Mouse (Mus musculus): ENCODE data around the gene Gadd45b. TPM values are rescaled to one million over a fixed set of nuclear protein-coding genes. Genes with fewer than 3 reads are reported as not detected.

The Gadd45b gene
- total and polyA plus RNA-seq, 3 experiments: 10.1 to 13.3 TPM; not detected in 1

- H3K9me3 ChIP-seq (replicated peaks; ENCODE audit: insufficient read depth, low read length): no peaks in the 10 kb centered on the region
- H3K4me3 ChIP-seq (ENCODE audit: control insufficient read depth in 1 of 2, insufficient read depth in 1 of 2, low read depth in 2 of 2, low read length in 2 of 2): peak overlapping the region; percentile 54 to 92
- H3K9ac ChIP-seq (ENCODE audit: control insufficient read depth, low read depth, low read length, poor library complexity, severe bottlenecking): peak overlapping the region; percentile 77
- H3K27ac ChIP-seq (ENCODE audit: control insufficient read depth, low read depth, low read length): peak overlapping the region; percentile 77
- H3K27me3 ChIP-seq (ENCODE audit: control insufficient read depth in 1 of 2, insufficient read depth in 2 of 2, low read length in 2 of 2): no peaks in the 10 kb centered on the region
- peaks cover 0 to 11% of the 10 kb centered on the region in 2 experiments; a peak in 2 of 4 replicates for H3K36me3 ChIP-seq (ENCODE audit: control insufficient read depth in 1 of 2, insufficient read depth in 2 of 2, low read length in 2 of 2)
- H3K79me2 ChIP-seq (ENCODE audit: control insufficient read depth, insufficient read depth, low read length, poor library complexity): peaks cover 13% of the 10 kb centered on the region
- H3K4me1 ChIP-seq (ENCODE audit: control insufficient read depth in 1 of 2, insufficient read depth in 2 of 2, low read length in 2 of 2): peaks cover 5 to 32% of the 10 kb centered on the region in 2 experiments
- DNase-seq (ENCODE audit: low read depth, low spot score): peak; percentile 95
- TF ChIP-seq MEF2A (IDR thresholded peaks at IDR 0.05; ENCODE audit: extremely low read depth, insufficient replicate concordance, low read depth, low read length, poor library complexity, severe bottlenecking): no peak
- peak; percentile 53 for TF ChIP-seq CHD2 (IDR thresholded peaks at IDR 0.05; ENCODE audit: low read length)
- TF ChIP-seq SIN3A (IDR thresholded peaks at IDR 0.05; ENCODE audit: low read length): peak; percentile 95
- peak; percentile 70; the same call in 1 of the 2 replicates for TF ChIP-seq MAZ (IDR thresholded peaks at IDR 0.05; ENCODE audit: low read depth, low read length)
- peak; percentile 63 for TF ChIP-seq ZMIZ1 (IDR thresholded peaks at IDR 0.05; ENCODE audit: low read depth, low read length)
- TF ChIP-seq ZNF384 (IDR thresholded peaks at IDR 0.05; ENCODE audit: low read depth, low read length): no peak
- TF ChIP-seq POLR2AphosphoS2 (IDR thresholded peaks at IDR 0.05; ENCODE audit: low read length): peak; percentile 81
- no peak for TF ChIP-seq JUND (IDR thresholded peaks at IDR 0.05; ENCODE audit: low read depth, low read length)
- no peak for TF ChIP-seq UBTF (IDR thresholded peaks at IDR 0.05; ENCODE audit: borderline replicate concordance, insufficient read depth, low read depth, low read length)
- TF ChIP-seq MYB (IDR thresholded peaks at IDR 0.05; ENCODE audit: low read depth, low read length): no peak
- TF ChIP-seq E2F4 (IDR thresholded peaks at IDR 0.05; ENCODE audit: borderline replicate concordance, low read depth, low read length): no peak
- peak; percentile 79; the same call in 1 of the 2 replicates for TF ChIP-seq BHLHE40 (IDR thresholded peaks at IDR 0.05; ENCODE audit: borderline replicate concordance, low read depth, low read length)
- TF ChIP-seq SMC3 (IDR thresholded peaks at IDR 0.05; ENCODE audit: low read depth, low read length): no peak
- no peak for TF ChIP-seq CHD1 (IDR thresholded peaks at IDR 0.05; ENCODE audit: low read depth, low read length)
- peak in 1 of 2 experiments; percentile 82; a peak in 2 of 4 replicates for TF ChIP-seq POLR2A (IDR thresholded peaks at IDR 0.05; ENCODE audit: control insufficient read depth in 1 of 2, insufficient read depth in 1 of 2, low read depth in 1 of 2, low read length in 2 of 2, poor library complexity in 1 of 2)
- TF ChIP-seq ZC3H11A (IDR thresholded peaks at IDR 0.05; ENCODE audit: low read depth, low read length): no peak
- TF ChIP-seq ELF1 (IDR thresholded peaks at IDR 0.05; ENCODE audit: low read depth, low read length): peak; percentile 95
- peak in 1 of 2 experiments; percentile 13; a peak in 1 of 4 replicates for TF ChIP-seq EP300 (IDR thresholded peaks at IDR 0.05; ENCODE audit: low read depth in 1 of 2, low read length in 2 of 2)
- no peak for TF ChIP-seq TAL1 (IDR thresholded peaks at IDR 0.05; ENCODE audit: low read length)
- peak; percentile 65 for TF ChIP-seq HCFC1 (IDR thresholded peaks at IDR 0.05; ENCODE audit: low read depth, low read length)
- TF ChIP-seq RAD21 (IDR thresholded peaks at IDR 0.05; ENCODE audit: low read depth, low read length): no peak
- TF ChIP-seq RCOR1 (IDR thresholded peaks at IDR 0.05; ENCODE audit: low read depth, low read length): no peak
- TF ChIP-seq KAT2A (conservative IDR thresholded peaks at IDR 0.05; ENCODE audit: low read depth, low read length): no peak
- peak; percentile 98 for TF ChIP-seq MYC (IDR thresholded peaks at IDR 0.05; ENCODE audit: low read depth, low read length)
- TF ChIP-seq MAFK (IDR thresholded peaks at IDR 0.05; ENCODE audit: borderline replicate concordance, low read depth, low read length): no peak; the same call in 1 of the 2 replicates
- TF ChIP-seq NELFE (IDR thresholded peaks at IDR 0.05; ENCODE audit: low read depth, low read length): peak; percentile 71; the same call in 1 of the 2 replicates
- TF ChIP-seq MAX (IDR thresholded peaks at IDR 0.05; ENCODE audit: low read length): peak; percentile 97
- 0 out of 2 replicates have a peak, but pooled peaks have one; percentile 60 for TF ChIP-seq POLR2AphosphoS5 (IDR thresholded peaks at IDR 0.05; ENCODE audit: borderline replicate concordance, low read depth, low read length)
- peak; percentile 49 for TF ChIP-seq TCF12 (IDR thresholded peaks at IDR 0.05; ENCODE audit: low read depth, low read length)
- TF ChIP-seq NRF1 (IDR thresholded peaks at IDR 0.05; ENCODE audit: insufficient read depth, low read depth, low read length, poor library complexity, severe bottlenecking): peak; percentile 85
- TF ChIP-seq ETS1 (IDR thresholded peaks at IDR 0.05; ENCODE audit: low read depth, low read length): peak; percentile 65
- no peak for TF ChIP-seq GABPA (IDR thresholded peaks at IDR 0.05; ENCODE audit: low read depth, low read length)
- TF ChIP-seq CTCF (IDR thresholded peaks at IDR 0.05 in 2 of 3, conservative IDR thresholded peaks at IDR 0.05 in 1 of 3; ENCODE audit: control insufficient read depth in 1 of 3, insufficient read depth in 1 of 3, low read depth in 2 of 3, low read length in 3 of 3, poor library complexity in 1 of 3, severe bottlenecking in 1 of 3): no peak
- TF ChIP-seq TBP (IDR thresholded peaks at IDR 0.05; ENCODE audit: low read depth, low read length): peak; percentile 69
- no peak for TF ChIP-seq GATA1 (IDR thresholded peaks at IDR 0.05; ENCODE audit: low read depth, low read length)
- no peak for TF ChIP-seq USF2 (IDR thresholded peaks at IDR 0.05; ENCODE audit: borderline replicate concordance in 1 of 2, insufficient read depth in 1 of 2, low read depth in 1 of 2, low read length in 2 of 2)
- TF ChIP-seq MXI1 (IDR thresholded peaks at IDR 0.05; ENCODE audit: low read depth, low read length): peak; percentile 97
Measured at GRCm38 (mm10) chr10:80933421-80933979, 3.6 kb downstream of the Gadd45b start.
